Mouse (Mus musculus): ENCODE results near the gene Dlg2.

Gene Dlg2

DNA sequence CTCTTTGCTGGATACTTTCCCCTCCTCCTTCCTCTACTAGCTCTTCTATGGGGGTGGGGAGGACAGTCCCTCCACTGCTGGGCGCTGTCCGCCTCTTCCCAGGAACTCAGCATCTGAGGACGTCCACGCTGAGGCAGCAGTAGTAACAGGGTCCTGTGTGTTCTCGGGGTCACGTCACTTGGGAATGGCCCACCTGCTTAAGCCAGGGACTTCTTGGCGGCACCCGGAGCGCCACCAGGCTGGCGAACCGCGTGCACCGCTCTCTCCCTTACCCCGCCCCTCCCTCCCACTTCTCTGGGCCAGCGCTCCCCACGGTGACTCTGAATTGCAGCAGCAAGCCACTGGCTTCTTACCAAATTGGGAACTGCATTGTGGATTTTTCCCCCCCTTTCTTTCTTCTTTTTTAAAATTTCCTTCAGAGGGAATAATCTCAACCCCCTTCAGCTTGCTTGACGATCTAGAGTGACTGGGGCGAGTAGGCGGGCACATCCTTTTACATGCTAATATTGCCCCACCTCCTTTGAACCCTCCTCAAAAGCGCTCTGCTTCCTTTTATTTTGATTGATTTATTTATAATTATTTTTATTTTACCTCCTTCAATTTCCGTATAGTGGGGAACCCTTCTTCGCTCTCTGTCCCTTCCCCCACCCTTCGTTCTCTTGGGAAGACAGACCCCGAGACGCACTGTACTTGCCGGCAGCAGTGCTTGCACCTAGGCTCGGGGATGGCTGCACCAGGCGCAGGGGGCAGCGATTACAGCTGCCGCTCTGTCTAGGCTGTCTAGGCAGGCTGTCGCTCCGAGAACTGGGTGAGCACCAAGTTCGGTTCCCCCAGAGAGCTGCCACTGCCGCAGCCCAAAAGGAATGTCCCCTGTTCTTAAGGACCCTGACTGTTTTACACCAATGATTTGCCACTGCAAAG lies 785.8 kb downstream of the Dlg2 start:
- in situ Hi-C loops (cut with MboI, MseI), result no loop called here

- in situ Hi-C loops (cut with MboI, MseI), result no loop called here
These were observed 786.5 kb downstream of the Dlg2 start for GRCm38 (mm10) chr7:91262998-91263397.

DNA sequence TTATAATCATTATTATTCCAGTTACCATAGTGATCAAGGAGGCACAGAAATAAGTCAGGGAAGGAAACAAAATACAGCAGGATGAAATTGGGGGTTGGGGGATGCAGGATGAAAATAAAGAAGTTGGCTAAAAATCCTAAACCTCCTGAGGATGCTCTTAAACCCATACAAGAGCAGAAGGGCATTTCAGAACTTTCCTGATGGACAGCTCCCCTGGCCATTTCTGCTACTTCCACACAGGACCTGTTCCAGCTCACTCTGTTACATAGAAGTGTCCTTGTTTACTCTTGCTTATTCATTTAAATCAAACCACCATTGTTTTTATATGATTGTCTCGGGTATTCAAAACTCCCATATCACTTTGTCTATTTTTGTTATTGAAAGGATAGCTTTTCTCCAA lies 791.3 kb downstream of the Dlg2 start:
- in situ Hi-C loops (cut with MboI, MseI), result no loop called here

- in situ Hi-C loops (cut with MboI, MseI), result no loop called here
These were observed 807.7 kb downstream of the Dlg2 start for GRCm38 (mm10) chr7:91284167-91284566.

- in situ Hi-C loops (cut with MboI, MseI), result no loop called here
These were observed 811.9 kb downstream of the Dlg2 start for GRCm38 (mm10) chr7:91288324-91288723.

GRCm38 (mm10) chr7:91296127-91296526 lies 819.7 kb downstream of the Dlg2 start:
- in situ Hi-C loops (cut with MboI, MseI), result no loop called here

DNA sequence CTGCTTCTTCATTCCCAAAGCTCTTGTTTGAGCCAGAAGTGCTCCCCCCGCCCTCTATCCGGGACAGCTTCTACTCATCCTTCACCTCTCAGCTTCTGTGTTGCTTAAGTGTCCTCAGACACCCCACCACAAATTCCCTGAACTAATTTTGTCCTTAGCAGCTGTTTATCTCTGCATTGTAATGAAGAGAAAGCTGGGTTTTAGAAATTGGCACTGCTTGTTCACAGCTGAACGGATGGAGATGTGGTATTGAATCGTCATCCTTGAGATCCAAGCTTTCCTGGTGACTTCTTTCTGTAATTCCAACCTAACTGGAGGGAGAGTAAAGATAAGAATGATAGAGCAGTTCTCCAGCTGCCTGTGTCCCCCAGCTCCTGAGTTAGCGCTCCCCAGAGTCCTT lies 834.7 kb downstream of the Dlg2 start:
- in situ Hi-C loops (cut with MboI, MseI), result no loop called here

- in situ Hi-C loops (cut with MboI, MseI), result no loop called here
These were observed 868.6 kb downstream of the Dlg2 start for GRCm38 (mm10) chr7:91345073-91345472.

DNA sequence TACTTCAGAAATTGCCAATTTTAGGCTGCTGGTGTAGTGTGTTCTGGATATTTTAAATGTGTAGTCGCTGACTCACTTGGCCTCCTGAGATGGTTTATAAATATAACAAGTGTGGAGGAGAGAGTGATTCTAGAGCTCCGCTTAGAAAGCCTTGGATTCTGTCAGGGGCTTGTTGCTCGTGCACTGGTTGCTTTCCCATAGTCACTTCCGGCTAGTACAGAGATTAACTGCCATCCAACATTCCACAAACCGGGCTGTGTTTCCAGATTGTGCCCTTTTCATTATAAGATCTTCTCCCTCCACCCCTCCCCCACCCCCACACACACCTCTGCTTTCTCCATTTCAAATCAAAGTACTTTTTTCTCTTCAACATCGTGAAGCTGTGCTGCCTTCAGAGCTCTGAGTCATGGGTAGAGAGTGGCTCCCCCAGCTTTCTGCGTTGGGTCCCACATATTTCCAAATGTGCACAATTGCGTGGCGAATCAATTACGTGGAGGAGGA lies 893.4 kb downstream of the Dlg2 start:
- in situ Hi-C loops (cut with MboI, MseI), result no loop called here

DNA sequence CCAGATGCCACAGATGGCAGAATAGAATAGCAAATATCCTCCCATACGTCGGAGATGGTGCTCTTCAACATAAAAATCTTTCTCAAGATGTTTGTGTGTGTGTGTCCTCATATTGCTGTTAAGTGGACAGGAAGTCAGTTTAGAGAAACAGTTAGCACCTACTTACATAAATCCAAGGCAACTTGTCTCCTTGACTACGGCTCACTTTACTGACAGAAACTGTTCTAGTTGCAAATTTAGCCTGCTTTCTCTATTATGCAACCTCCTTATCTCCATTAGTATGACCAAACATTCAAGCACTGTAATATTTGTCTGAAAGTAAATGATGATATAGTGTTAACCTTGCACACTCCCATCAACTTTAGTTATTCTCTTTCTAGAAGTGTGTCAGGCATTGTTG lies 905.8 kb downstream of the Dlg2 start:
- in situ Hi-C loops (cut with MboI, MseI), result no loop called here

- in situ Hi-C loops (cut with MboI, MseI), result no loop called here
These were observed 907.4 kb downstream of the Dlg2 start for GRCm38 (mm10) chr7:91383873-91384272.

DNA sequence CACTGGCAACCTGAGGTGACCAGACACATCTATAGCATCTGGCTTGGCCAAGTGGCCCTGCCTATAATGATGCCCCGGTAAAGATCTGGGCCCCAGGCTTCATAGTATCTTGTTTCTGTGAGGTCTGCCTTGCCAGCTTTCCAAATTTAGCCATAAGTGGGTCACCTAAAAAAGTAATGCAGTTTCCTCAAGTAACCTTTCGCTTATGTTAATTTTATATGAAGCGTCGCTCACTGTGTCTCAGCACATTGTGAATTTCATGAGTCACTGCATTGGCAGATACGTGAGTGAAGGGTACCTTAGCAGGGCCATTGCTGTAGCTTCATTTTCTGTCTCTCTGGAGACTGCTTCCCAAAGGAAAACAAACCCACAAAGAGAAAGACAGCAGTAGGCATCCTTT lies 912.8 kb downstream of the Dlg2 start:
- in situ Hi-C loops (cut with MboI, MseI), result no loop called here

GRCm38 (mm10) chr7:91397827-91398226 lies 921.4 kb downstream of the Dlg2 start:
- in situ Hi-C loops (cut with MboI, MseI), result no loop called here

DNA sequence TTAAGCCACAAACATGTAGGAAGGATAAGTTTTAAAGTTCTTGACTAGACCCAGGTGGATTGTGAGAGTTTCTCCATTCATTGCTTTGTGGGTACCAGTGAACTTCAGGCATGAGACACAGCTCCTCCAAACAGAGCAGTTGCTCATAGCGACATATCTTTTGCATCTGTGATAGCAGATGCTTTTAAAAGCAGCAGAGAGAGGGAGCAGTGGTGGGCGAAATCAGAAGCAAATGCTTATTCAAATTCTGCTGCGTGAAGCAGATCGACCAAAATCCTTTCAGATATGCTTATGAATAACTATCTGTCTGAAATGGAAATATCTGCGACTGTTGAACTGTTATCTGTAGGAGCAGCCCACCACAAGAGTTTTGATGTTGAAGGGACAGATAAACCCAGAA lies 935.6 kb downstream of the Dlg2 start:
- in situ Hi-C loops (cut with MboI, MseI), result no loop called here

- in situ Hi-C loops (cut with MboI, MseI), result no loop called here
These were observed 937.7 kb downstream of the Dlg2 start for GRCm38 (mm10) chr7:91414150-91414549.

DNA sequence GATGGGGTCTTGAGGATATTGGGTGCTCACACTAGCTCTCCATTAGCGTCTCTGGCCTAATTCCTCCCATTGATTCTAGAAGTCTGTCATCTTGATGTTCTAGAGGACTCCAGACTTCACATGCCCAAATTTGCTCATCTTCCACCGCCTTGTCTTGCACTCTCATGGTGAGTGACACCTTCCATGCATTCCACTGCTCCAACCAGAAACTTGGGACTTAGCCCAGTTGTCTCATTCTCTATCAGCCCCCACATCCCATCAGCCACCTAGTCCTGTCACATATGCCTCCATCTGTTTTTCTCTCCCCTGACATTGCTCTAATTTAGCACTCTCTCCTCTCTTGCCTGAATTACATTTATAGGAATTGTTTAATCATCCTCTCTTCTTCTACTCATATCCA lies 938.3 kb downstream of the Dlg2 start:
- in situ Hi-C loops (cut with MboI, MseI), result no loop called here

- in situ Hi-C loops (cut with MboI, MseI), result no loop called here
These were observed 943.7 kb downstream of the Dlg2 start for GRCm38 (mm10) chr7:91420215-91420614.

GRCm38 (mm10) chr7:91423784-91424183 lies 947.3 kb downstream of the Dlg2 start:
- in situ Hi-C loops (cut with MboI, MseI), result no loop called here

GRCm38 (mm10) chr7:91429712-91430275 lies 953.3 kb downstream of the Dlg2 start:
- in situ Hi-C loops (cut with MboI, MseI), result loop anchor here in 1 of 2 experiments (5.0 kb wide), 2 partner anchors 837 to 922 kb away; no protein-coding TSS in a partner anchor

GRCm38 (mm10) chr7:91431594-91432240 lies 955.2 kb downstream of the Dlg2 start:
- in situ Hi-C loops (cut with MboI, MseI), result loop anchor here in 1 of 2 experiments (5.0 kb wide), 1 partner anchor 924 kb away; no protein-coding TSS in a partner anchor

- in situ Hi-C loops (cut with MboI, MseI), result loop anchor here in 1 of 2 experiments (5.0 kb wide), 1 partner anchor 925 kb away; no protein-coding TSS in a partner anchor
These were observed 956.1 kb downstream of the Dlg2 start for GRCm38 (mm10) chr7:91432563-91432962.

DNA sequence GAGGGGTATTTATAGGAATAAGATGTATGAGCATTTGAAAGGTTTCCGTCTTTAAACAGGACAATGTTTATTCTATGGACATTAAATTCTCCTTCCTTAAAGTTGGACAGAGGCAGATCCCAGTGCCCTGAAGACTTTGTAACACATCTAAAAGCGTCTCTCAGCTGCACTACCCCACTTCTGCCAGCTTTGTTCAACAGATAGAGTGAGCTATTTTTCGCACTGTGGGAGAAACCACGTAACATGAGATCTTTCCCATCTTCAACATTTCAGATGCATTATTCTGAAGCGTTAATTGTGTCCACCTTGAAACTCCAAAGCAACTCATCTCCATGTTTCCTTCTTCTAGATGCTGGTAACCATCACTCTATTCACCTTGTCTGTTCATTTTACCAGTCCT lies 958.3 kb downstream of the Dlg2 start:
- in situ Hi-C loops (cut with MboI, MseI), result loop anchor here in 1 of 2 experiments (5.0 kb wide), 1 partner anchor 927 kb away; no protein-coding TSS in a partner anchor
